Mouse (Mus musculus) ES-Bruce4 (cell line): ENCODE results near the gene Lrrc28.

Experiments
- EP300 ChIP-seq: IDR thresholded peaks from 2 replicates; pipeline ENCODE4 v1.6.1; 2011; ENCODE audit warnings: low read depth, low read length; ENCODE audit not compliant: insufficient read depth
- POLR2A ChIP-seq: IDR thresholded peaks from one replicate; pipeline ENCODE4 v1.8.1; 2011; ENCODE audit warnings: low read length; ENCODE audit not compliant: insufficient read depth

- TF ChIP-seq POLR2A (no peak), EP300 (no peak)
These were observed 10.9 kb downstream of the Lrrc28 start for GRCm38 (mm10) chr7:67634210-67634609.
